Mouse (Mus musculus): ENCODE results near the gene Baz2b.

- TF ChIP-seq CTCF (IDR thresholded peaks at IDR 0.05; ENCODE audit: insufficient read depth, low read depth, low read length), result no peak
- no peak for TF ChIP-seq POLR2A (IDR thresholded peaks at IDR 0.05; ENCODE audit: insufficient read depth, low read depth, low read length)
These were observed 113.0 kb downstream of the Baz2b start for GRCm38 (mm10) chr2:60096625-60097024.
